Mouse (Mus musculus): ENCODE measurements around the gene Anapc13. TPM values are rescaled to one million over a fixed set of nuclear protein-coding genes. Genes with fewer than 3 reads are reported as not detected.
A peak's percentile ranks its signal among the peaks of the same experiment; 100 is the strongest.

Gene Anapc13
- total and polyA plus RNA-seq, 2 experiments from 2014 or later: 49.9 to 136 TPM

- H3K9ac ChIP-seq (replicated peaks; ENCODE audit: low read length, poor library complexity, severe bottlenecking): no peak overlapping the region
Measured at GRCm38 (mm10) chr9:102595662-102596436, 30.2 kb upstream of the Anapc13 start.

GRCm38 (mm10) chr9:102601187-102601586 is 24.9 kb upstream of the Anapc13 start:
- Histone ChIP-seq H3K4me1 (ENCODE audit: insufficient read depth, low read length) (no peaks in the 10 kb centered on the region), H3K9ac (replicated peaks; ENCODE audit: low read length, poor library complexity, severe bottlenecking) (no peak overlapping the region), H3K27me3 (ENCODE audit: insufficient read depth, low read length) (no peaks in the 10 kb centered on the region), H3K4me3 (ENCODE audit: low read depth, low read length) (no peak overlapping the region), H3K27ac (ENCODE audit: low read depth, low read length) (no peak overlapping the region), H3K9me3 (ENCODE audit: low read length) (no peaks in the 10 kb centered on the region), H3K4me2 (ENCODE audit: low read depth, low read length, poor library complexity, severe bottlenecking) (no peak overlapping the region), H3K36me3 (ENCODE audit: insufficient read depth, low read length) (peaks cover 8% of the 10 kb centered on the region; the same call in 1 of the 2 replicates)
- no peak for TF ChIP-seq CTCF (IDR thresholded peaks at IDR 0.05)
- no peak for ATAC-seq (ENCODE audit: low FRiP score)
- no peak for DNase-seq (ENCODE audit: low spot score)
- WGBS: 83% methylated on average over 2 of the region's 2 CpGs

More at GRCm38 (mm10) chr9:102595662-102596436, 30.2 kb upstream of the Anapc13 start:
- H3K4me3 ChIP-seq (ENCODE audit: low read depth, low read length): no peak overlapping the region
- no peak for TF ChIP-seq CTCF (IDR thresholded peaks at IDR 0.05)
- no peak overlapping the region for H3K4me2 ChIP-seq (ENCODE audit: low read depth, low read length, poor library complexity, severe bottlenecking)
- no peaks in the 10 kb centered on the region for H3K9me3 ChIP-seq (ENCODE audit: low read length)
- no peaks in the 10 kb centered on the region for H3K27me3 ChIP-seq (ENCODE audit: insufficient read depth, low read length)
- DNase-seq (ENCODE audit: low spot score) (no peak), ATAC-seq (ENCODE audit: low FRiP score) (no peak)
- no peaks in the 10 kb centered on the region for H3K4me1 ChIP-seq (ENCODE audit: insufficient read depth, low read length)
- H3K27ac ChIP-seq (ENCODE audit: low read depth, low read length): no peak overlapping the region
- WGBS: 69% methylated on average over 8 of the region's 8 CpGs
- peaks cover 13% of the 10 kb centered on the region; the same call in 1 of the 2 replicates for H3K36me3 ChIP-seq (ENCODE audit: insufficient read depth, low read length)

- Histone ChIP-seq H3K27me3 (ENCODE audit: insufficient read depth, low read length) (no peaks in the 10 kb centered on the region), H3K4me2 (ENCODE audit: low read depth, low read length, poor library complexity, severe bottlenecking) (no peak overlapping the region), H3K27ac (ENCODE audit: low read depth, low read length) (no peak overlapping the region), H3K9me3 (ENCODE audit: low read length) (no peaks in the 10 kb centered on the region), H3K9ac (replicated peaks; ENCODE audit: low read length, poor library complexity, severe bottlenecking) (no peak overlapping the region), H3K4me3 (ENCODE audit: low read depth, low read length) (no peak overlapping the region), H3K4me1 (ENCODE audit: insufficient read depth, low read length) (no peaks in the 10 kb centered on the region), H3K36me3 (ENCODE audit: insufficient read depth, low read length) (peaks cover 8% of the 10 kb centered on the region; the same call in 1 of the 2 replicates)
- no peak for DNase-seq (ENCODE audit: low spot score)
- ATAC-seq (ENCODE audit: low FRiP score): no peak
- WGBS: 89% methylated on average over 2 of the region's 2 CpGs
- TF ChIP-seq CTCF (IDR thresholded peaks at IDR 0.05): no peak
Measured at GRCm38 (mm10) chr9:102601666-102602065, 24.4 kb upstream of the Anapc13 start.

GRCm38 (mm10) chr9:102605162-102605561 is 20.9 kb upstream of the Anapc13 start:
- no peak overlapping the region for H3K9ac ChIP-seq (replicated peaks; ENCODE audit: low read length, poor library complexity, severe bottlenecking)
- TF ChIP-seq CTCF (IDR thresholded peaks at IDR 0.05): no peak
- ATAC-seq (ENCODE audit: low FRiP score): no peak

GRCm38 (mm10) chr9:102607471-102607870 is 18.6 kb upstream of the Anapc13 start:
- Histone ChIP-seq H3K4me1 (ENCODE audit: insufficient read depth, low read length) (no peaks in the 10 kb centered on the region), H3K27me3 (ENCODE audit: insufficient read depth, low read length) (no peaks in the 10 kb centered on the region), H3K4me3 (ENCODE audit: low read depth, low read length) (no peak overlapping the region), H3K27ac (ENCODE audit: low read depth, low read length) (no peak overlapping the region), H3K36me3 (ENCODE audit: insufficient read depth, low read length) (peaks cover 6% of the 10 kb centered on the region), H3K9ac (replicated peaks; ENCODE audit: low read length, poor library complexity, severe bottlenecking) (no peak overlapping the region), H3K9me3 (ENCODE audit: low read length) (no peaks in the 10 kb centered on the region), H3K4me2 (ENCODE audit: low read depth, low read length, poor library complexity, severe bottlenecking) (no peak overlapping the region)
- no peak for ATAC-seq (ENCODE audit: low FRiP score)
- DNase-seq (ENCODE audit: low spot score): no peak
- 55% methylated on average over 5 of the region's 5 CpGs for WGBS
- peak; percentile 43 for TF ChIP-seq CTCF (IDR thresholded peaks at IDR 0.05)

More at GRCm38 (mm10) chr9:102605162-102605561, 20.9 kb upstream of the Anapc13 start:
- H3K9me3 ChIP-seq (ENCODE audit: low read length): no peaks in the 10 kb centered on the region
- WGBS: 57% methylated on average over 6 of the region's 6 CpGs
- H3K36me3 ChIP-seq (ENCODE audit: insufficient read depth, low read length): peaks cover 8% of the 10 kb centered on the region; the same call in 1 of the 2 replicates
- H3K27ac ChIP-seq (ENCODE audit: low read depth, low read length): no peak overlapping the region
- no peak overlapping the region for H3K4me3 ChIP-seq (ENCODE audit: low read depth, low read length)
- H3K4me1 ChIP-seq (ENCODE audit: insufficient read depth, low read length): no peaks in the 10 kb centered on the region
- no peak for DNase-seq (ENCODE audit: low spot score)
- no peaks in the 10 kb centered on the region for H3K27me3 ChIP-seq (ENCODE audit: insufficient read depth, low read length)
- no peak overlapping the region for H3K4me2 ChIP-seq (ENCODE audit: low read depth, low read length, poor library complexity, severe bottlenecking)

- 94% methylated on average over 3 of the region's 3 CpGs for WGBS
- Histone ChIP-seq H3K27ac (ENCODE audit: low read depth, low read length) (no peak overlapping the region), H3K4me3 (ENCODE audit: low read depth, low read length) (no peak overlapping the region), H3K4me1 (ENCODE audit: insufficient read depth, low read length) (no peaks in the 10 kb centered on the region), H3K36me3 (ENCODE audit: insufficient read depth, low read length) (peaks cover 19% of the 10 kb centered on the region), H3K4me2 (ENCODE audit: low read depth, low read length, poor library complexity, severe bottlenecking) (no peak overlapping the region), H3K27me3 (ENCODE audit: insufficient read depth, low read length) (no peaks in the 10 kb centered on the region), H3K9me3 (ENCODE audit: low read length) (no peaks in the 10 kb centered on the region), H3K9ac (replicated peaks; ENCODE audit: low read length, poor library complexity, severe bottlenecking) (no peak overlapping the region)
- ATAC-seq (ENCODE audit: low FRiP score) (no peak), DNase-seq (ENCODE audit: low spot score) (no peak)
- TF ChIP-seq CTCF (IDR thresholded peaks at IDR 0.05): no peak
Measured at GRCm38 (mm10) chr9:102609221-102609620, 16.9 kb upstream of the Anapc13 start.
